Mouse (Mus musculus): ENCODE data around the gene A730049H05Rik. TPM values are rescaled to one million over a fixed set of nuclear protein-coding genes. Genes with fewer than 3 reads are reported as not detected.

The A730049H05Rik gene
- polyA plus RNA-seq (2016; fragmentation: Nextera tagmentation; extraction: Ambion mirVana), result 0.07 and 0.08 TPM in 2 replicates

- no peaks in the 10 kb centered on the region for H3K27me3 ChIP-seq (replicated peaks)
- no peaks in the 10 kb centered on the region for H3K9me3 ChIP-seq (replicated peaks)
- H3K4me3 ChIP-seq, result no peak within 1 kb of the TSS
- no peak within 1 kb of the TSS for H3K27ac ChIP-seq
- WGBS (ENCODE audit: insufficient replicate concordance), result 34% methylated on average over 8 of the region's 8 CpGs
- no peak within 1 kb of the TSS for H3K4me2 ChIP-seq
- no peak for ATAC-seq
- H3K4me1 ChIP-seq, result no peaks in the 10 kb centered on the region
- no peaks in the 10 kb centered on the region for H3K36me3 ChIP-seq
- H3K9ac ChIP-seq, result no peak within 1 kb of the TSS
Measured at GRCm38 (mm10) chr6:92816311-92816751, at the start of gene A730049H05Rik. Gene A730049H05Rik (plus strand): TSS chr6:92816478.

GRCm38 (mm10) chr6:92776356-92776755 is 39.9 kb upstream of the A730049H05Rik start:
- Histone ChIP-seq H3K27ac (no peak overlapping the region), H3K27me3 (replicated peaks) (no peaks in the 10 kb centered on the region), H3K9ac (no peak overlapping the region), H3K9me3 (replicated peaks) (no peaks in the 10 kb centered on the region), H3K4me3 (no peak overlapping the region), H3K36me3 (no peaks in the 10 kb centered on the region), H3K4me2 (no peak overlapping the region), H3K4me1 (no peaks in the 10 kb centered on the region)
- ATAC-seq, result no peak
- WGBS (ENCODE audit: insufficient replicate concordance), result 30% methylated on average over 2 of the region's 2 CpGs

GRCm38 (mm10) chr6:92779140-92779934 is 36.9 kb upstream of the A730049H05Rik start:
- Histone ChIP-seq H3K9me3 (replicated peaks) (no peaks in the 10 kb centered on the region), H3K27me3 (replicated peaks) (no peaks in the 10 kb centered on the region), H3K4me1 (no peaks in the 10 kb centered on the region), H3K9ac (no peak overlapping the region), H3K4me2 (no peak overlapping the region), H3K4me3 (no peak overlapping the region), H3K27ac (no peak overlapping the region), H3K36me3 (no peaks in the 10 kb centered on the region)
- WGBS (ENCODE audit: insufficient replicate concordance), result 64% methylated on average over 11 of the region's 11 CpGs
- ATAC-seq, result no peak

DNA sequence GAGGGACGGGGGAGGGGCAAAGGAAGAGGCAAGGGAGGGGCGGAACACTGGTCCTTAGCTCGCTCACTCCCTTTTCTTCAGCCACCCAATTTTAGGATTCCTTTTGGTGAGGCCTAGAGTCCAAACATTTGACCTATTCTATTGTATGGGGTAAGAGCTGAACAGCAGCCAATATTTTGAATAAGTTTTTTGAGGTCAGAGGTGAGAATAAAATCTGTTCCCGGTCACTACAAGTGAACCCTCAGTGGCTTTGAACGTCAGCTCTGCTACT is 36.4 kb upstream of the A730049H05Rik start:
- 33% methylated on average over 5 of the region's 5 CpGs for WGBS (ENCODE audit: insufficient replicate concordance)
- no peaks in the 10 kb centered on the region for H3K4me1 ChIP-seq
- H3K4me2 ChIP-seq, result no peak overlapping the region
- H3K9me3 ChIP-seq (replicated peaks), result no peaks in the 10 kb centered on the region
- H3K4me3 ChIP-seq, result no peak overlapping the region
- H3K27me3 ChIP-seq (replicated peaks), result no peaks in the 10 kb centered on the region
- H3K36me3 ChIP-seq, result no peaks in the 10 kb centered on the region
- H3K27ac ChIP-seq, result no peak overlapping the region
- ATAC-seq, result no peak
- H3K9ac ChIP-seq, result no peak overlapping the region

GRCm38 (mm10) chr6:92781446-92781845 is 34.8 kb upstream of the A730049H05Rik start:
- H3K27me3 ChIP-seq (replicated peaks), result peaks cover 12% of the 10 kb centered on the region
- ATAC-seq, result no peak
- WGBS (ENCODE audit: insufficient replicate concordance), result 74% methylated on average over 6 of the region's 6 CpGs
- no peak overlapping the region for H3K9ac ChIP-seq
- no peaks in the 10 kb centered on the region for H3K36me3 ChIP-seq
- H3K4me2 ChIP-seq, result no peak overlapping the region
- no peak overlapping the region for H3K4me3 ChIP-seq
- no peak overlapping the region for H3K27ac ChIP-seq
- no peaks in the 10 kb centered on the region for H3K9me3 ChIP-seq (replicated peaks)
- H3K4me1 ChIP-seq, result no peaks in the 10 kb centered on the region

DNA sequence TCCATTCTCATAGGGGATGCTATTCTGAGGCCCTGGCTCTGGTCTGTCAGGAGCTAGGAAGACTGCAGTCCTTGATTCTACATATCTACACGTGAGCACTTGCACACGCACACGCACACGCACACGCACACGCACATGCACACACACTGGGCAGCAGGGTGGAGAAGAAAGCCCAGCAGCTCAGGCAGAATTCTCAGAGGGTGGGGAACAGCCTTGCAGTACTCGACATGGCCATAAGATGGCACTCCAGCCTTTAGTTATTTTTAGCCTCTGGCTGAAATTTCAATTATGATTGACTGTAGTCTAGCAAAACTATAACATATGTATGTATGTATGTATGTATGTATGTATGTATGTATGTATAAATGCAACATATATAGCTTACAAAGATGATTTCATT is 31.5 kb upstream of the A730049H05Rik start:
- Histone ChIP-seq H3K27me3 (replicated peaks) (peaks cover 23% of the 10 kb centered on the region), H3K4me2 (no peak overlapping the region), H3K4me3 (no peak overlapping the region), H3K36me3 (no peaks in the 10 kb centered on the region), H3K4me1 (no peaks in the 10 kb centered on the region), H3K9ac (no peak overlapping the region), H3K27ac (no peak overlapping the region), H3K9me3 (replicated peaks) (no peaks in the 10 kb centered on the region)
- 19% methylated on average over 7 of the region's 7 CpGs for WGBS (ENCODE audit: insufficient replicate concordance)
- no peak for ATAC-seq

DNA sequence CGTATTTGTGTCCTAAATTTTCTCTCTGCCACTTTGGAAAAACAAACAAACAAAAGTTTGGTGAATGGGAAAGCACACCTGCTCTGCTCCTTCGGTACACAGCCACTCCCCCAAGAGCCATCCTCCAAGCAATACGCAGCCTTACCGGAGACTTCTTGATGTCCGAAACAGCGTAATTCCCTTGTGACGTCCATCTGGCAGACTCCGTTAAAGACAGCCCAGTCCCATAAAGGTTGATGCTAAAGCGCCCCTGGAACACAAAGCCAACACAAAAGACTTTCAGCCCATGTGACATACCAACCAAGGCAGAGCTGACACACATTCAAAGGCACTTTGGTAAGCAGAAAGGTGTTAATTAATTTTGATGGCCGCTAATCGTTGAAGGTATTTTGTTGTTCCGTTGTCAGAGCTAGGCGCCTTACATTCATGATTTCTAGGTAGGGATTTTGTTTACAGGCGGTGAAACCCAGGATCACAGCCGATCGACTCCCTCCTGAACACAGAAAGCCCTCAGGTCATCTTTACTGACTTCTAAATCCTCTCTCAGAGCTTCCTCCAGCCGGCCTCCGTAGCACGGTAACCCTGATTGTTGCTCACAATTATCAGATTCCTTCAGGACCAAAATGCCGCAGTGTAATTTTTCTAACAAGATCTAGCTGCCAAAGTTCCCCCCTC is 29.4 kb upstream of the A730049H05Rik start:
- 12% methylated on average over 20 of the region's 20 CpGs for WGBS (ENCODE audit: insufficient replicate concordance)
- ATAC-seq, result no peak
- Histone ChIP-seq H3K9me3 (replicated peaks) (no peaks in the 10 kb centered on the region), H3K36me3 (no peaks in the 10 kb centered on the region), H3K4me3 (no peak overlapping the region), H3K27ac (no peak overlapping the region), H3K9ac (no peak overlapping the region), H3K4me1 (no peaks in the 10 kb centered on the region), H3K4me2 (peak overlapping the region; percentile 36; the same call in 1 of the 2 replicates), H3K27me3 (replicated peaks) (peaks cover 23% of the 10 kb centered on the region)

DNA sequence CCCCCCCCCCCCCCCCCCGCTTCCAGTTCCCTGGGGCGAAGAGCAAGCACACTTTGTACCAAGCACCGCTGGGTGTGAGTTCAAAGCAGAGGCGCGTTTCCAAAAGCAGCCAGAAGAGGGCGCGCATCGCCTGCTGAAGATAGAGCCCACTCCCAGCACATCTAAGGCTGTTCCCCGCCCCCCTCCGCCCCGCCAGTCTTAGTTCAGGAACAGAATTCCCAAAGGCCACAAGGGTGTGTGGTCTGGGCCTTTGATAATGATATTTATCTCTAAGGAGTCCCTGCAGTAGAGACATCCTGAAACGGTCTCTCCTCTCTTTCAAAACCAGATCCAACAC is 28.9 kb upstream of the A730049H05Rik start:
- Histone ChIP-seq H3K27ac (no peak overlapping the region), H3K4me1 (no peaks in the 10 kb centered on the region), H3K27me3 (replicated peaks) (peaks cover 23% of the 10 kb centered on the region), H3K9ac (no peak overlapping the region), H3K36me3 (no peaks in the 10 kb centered on the region), H3K4me2 (peak overlapping the region; percentile 36; the same call in 1 of the 2 replicates), H3K4me3 (no peak overlapping the region), H3K9me3 (replicated peaks) (no peaks in the 10 kb centered on the region)
- ATAC-seq, result no peak
- WGBS (ENCODE audit: insufficient replicate concordance), result 3% methylated on average over 9 of the region's 12 CpGs

DNA sequence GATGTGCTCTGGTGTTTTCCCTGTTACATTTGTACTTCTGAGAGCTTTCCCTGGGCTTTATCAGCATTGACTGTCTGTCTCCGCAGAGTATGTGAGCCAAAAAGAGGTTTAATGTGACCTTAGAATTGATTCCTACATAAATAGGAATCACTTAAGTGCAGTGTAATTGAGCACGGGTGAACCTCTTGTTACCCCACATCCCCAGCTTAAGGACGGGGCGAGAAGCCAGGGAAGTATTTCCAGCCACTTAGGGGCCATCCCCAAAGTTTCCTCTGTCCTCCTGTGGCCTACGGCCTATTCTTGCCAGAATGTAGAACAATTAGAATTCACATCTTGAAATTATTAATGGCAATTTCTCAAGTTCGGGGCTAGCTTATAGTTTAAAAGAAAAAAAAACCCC is 22.5 kb upstream of the A730049H05Rik start:
- Histone ChIP-seq H3K4me3 (no peak overlapping the region), H3K36me3 (no peaks in the 10 kb centered on the region), H3K27me3 (replicated peaks) (no peaks in the 10 kb centered on the region), H3K9me3 (replicated peaks) (no peaks in the 10 kb centered on the region), H3K27ac (no peak overlapping the region), H3K4me2 (no peak overlapping the region), H3K4me1 (no peaks in the 10 kb centered on the region), H3K9ac (no peak overlapping the region)
- ATAC-seq, result no peak
- WGBS (ENCODE audit: insufficient replicate concordance), result 61% methylated on average over 6 of the region's 6 CpGs

DNA sequence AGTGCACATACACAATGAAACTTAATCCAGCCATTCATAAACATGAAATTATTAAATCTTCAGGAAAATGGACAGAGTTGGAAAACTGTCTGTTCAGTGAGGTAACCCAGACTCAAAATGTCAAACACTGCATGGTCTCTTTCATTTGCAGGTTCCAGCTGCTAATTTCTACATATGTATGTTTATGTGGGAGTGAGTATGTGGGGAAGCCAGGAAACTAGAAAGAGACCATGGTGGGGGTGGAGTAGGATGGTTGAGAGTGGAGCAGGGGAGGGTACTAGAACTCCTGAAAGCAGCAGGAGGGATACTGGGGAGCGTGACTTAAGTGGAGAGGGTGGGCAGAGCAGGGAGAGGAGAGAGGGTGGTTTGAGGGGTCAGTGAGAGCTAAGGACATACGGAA is 14.8 kb upstream of the A730049H05Rik start:
- Histone ChIP-seq H3K4me1 (no peaks in the 10 kb centered on the region), H3K9me3 (replicated peaks) (no peaks in the 10 kb centered on the region), H3K27me3 (replicated peaks) (no peaks in the 10 kb centered on the region), H3K36me3 (no peaks in the 10 kb centered on the region), H3K4me2 (no peak overlapping the region), H3K27ac (no peak overlapping the region), H3K9ac (no peak overlapping the region), H3K4me3 (no peak overlapping the region)
- 70% methylated on average over 2 of the region's 2 CpGs for WGBS (ENCODE audit: insufficient replicate concordance)
- ATAC-seq, result no peak

DNA sequence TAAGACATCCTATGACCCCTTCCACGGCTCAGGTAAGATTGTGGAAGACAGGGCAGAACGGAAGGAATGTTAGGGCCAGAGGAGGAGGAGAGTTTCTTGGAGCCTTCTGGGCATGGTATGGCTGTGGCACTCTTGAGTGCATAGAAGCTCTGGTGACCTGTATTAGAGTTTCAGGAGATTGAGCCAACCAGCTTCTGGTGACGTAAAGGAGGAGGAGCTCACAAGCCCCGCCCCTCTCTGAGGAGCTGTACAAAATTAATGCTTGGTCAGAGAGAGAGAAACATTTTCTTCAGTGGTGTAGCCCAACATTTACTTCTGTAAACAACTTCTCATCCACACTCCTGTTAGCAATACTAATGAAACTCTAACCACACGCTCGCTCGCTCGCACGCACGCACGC is 13.9 kb upstream of the A730049H05Rik start:
- H3K4me1 ChIP-seq, result no peaks in the 10 kb centered on the region
- no peak overlapping the region for H3K4me2 ChIP-seq
- 89% methylated on average over 11 of the region's 11 CpGs for WGBS (ENCODE audit: insufficient replicate concordance)
- no peak overlapping the region for H3K4me3 ChIP-seq
- H3K36me3 ChIP-seq, result no peaks in the 10 kb centered on the region
- H3K9me3 ChIP-seq (replicated peaks), result no peaks in the 10 kb centered on the region
- H3K27ac ChIP-seq, result no peak overlapping the region
- no peaks in the 10 kb centered on the region for H3K27me3 ChIP-seq (replicated peaks)
- no peak overlapping the region for H3K9ac ChIP-seq
- ATAC-seq, result no peak

DNA sequence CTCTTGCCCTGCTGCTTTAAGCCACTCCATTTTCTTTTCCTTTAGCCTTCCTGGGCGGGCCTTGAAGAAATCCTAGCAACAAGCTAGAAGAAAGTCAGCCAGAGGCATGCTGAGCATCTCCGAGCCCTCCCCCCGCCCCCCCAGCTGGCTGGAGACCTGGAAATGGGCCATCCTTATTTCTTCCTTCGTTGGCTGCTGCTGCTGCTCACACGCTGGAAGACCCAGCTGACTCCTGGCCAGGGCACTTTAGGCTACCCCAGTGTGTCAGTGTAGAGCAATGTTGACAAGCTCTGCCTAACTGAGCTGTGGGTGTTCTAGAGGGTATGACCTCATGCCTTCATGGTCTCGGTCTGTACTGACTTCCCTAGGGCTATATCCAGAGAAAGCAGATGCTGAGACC is 13.1 kb upstream of the A730049H05Rik start:
- Histone ChIP-seq H3K27me3 (replicated peaks) (no peaks in the 10 kb centered on the region), H3K4me3 (no peak overlapping the region), H3K4me2 (no peak overlapping the region), H3K27ac (no peak overlapping the region), H3K9me3 (replicated peaks) (no peaks in the 10 kb centered on the region), H3K4me1 (no peaks in the 10 kb centered on the region), H3K9ac (no peak overlapping the region), H3K36me3 (no peaks in the 10 kb centered on the region)
- no peak for ATAC-seq
- 65% methylated on average over 6 of the region's 6 CpGs for WGBS (ENCODE audit: insufficient replicate concordance)

Data from liver, embryonic 12.5 days (tissue).